Mouse (Mus musculus) telencephalon, adult 2 months (tissue): ENCODE results near the gene Olfr854.

Experiments used
- DNase-seq: peaks from one replicate; pipeline ENCODE4 v3.0.0-alpha.2; 2011; ENCODE audit warnings: low read depth, low spot score

Gene Olfr854

GRCm38 (mm10) chr9:19567282-19567681, at the start of gene Olfr854:
Gene Olfr854 (minus strand): TSS chr9:19567382.
- no peak for DNase-seq

- no peak for DNase-seq
These were observed 15.1 kb upstream of the Olfr854 start, which contains the start of gene Olfr855 for GRCm38 (mm10) chr9:19582317-19582716. Gene Olfr855 (plus strand): TSS chr9:19582617.

GRCm38 (mm10) chr9:19540976-19541375, 26.2 kb downstream of the Olfr854 start, which contains the start of gene Olfr853:
Gene Olfr853 (minus strand): TSS chr9:19541076.
- no peak for DNase-seq
